Comparison of ENCODE assay signal across 16 mouse cellular contexts in genomic region chr6:141161626-141162233, GRCm38 (mm10).
DNase-seq lines count a peak whose midpoint lies in the region; ATAC-seq and TF ChIP-seq lines count a peak whose summit lies in the region.
"Had no signal": no experiment of that assay in that cellular context is flagged by ENCODE, and none has a peak within 500 bp of the region (broad histone marks: within the 10 kb centered on the region; RNA-seq: fewer than 3 reads in every experiment).

No protein-coding gene starts in this region.

- no peak for TF ChIP-seq POLR2A in limb, embryonic 14.5 days (IDR thresholded peaks at IDR 0.05; ENCODE audit: borderline replicate concordance, extremely low read depth, insufficient read depth, insufficient read length)

- H3K9me3 ChIP-seq in kidney, embryonic 15.5 days (replicated peaks) = no peaks in the 10 kb centered on the region
- no peaks in the 10 kb centered on the region for H3K9me3 ChIP-seq in intestine, embryonic 15.5 days
- no peaks in the 10 kb centered on the region for H3K9me3 ChIP-seq in limb, embryonic 14.5 days (ENCODE audit: control insufficient read depth, low read length)
- H3K9me3 ChIP-seq in midbrain, embryonic 16.5 days (replicated peaks; ENCODE audit: control insufficient read depth, low read length, poor library complexity, severe bottlenecking) = no peaks in the 10 kb centered on the region
- H3K9me3 ChIP-seq: midbrain, embryonic 10.5 days; neural tube, embryonic 15.5 days had no signal

- no peaks in the 10 kb centered on the region for H3K36me3 ChIP-seq in kidney, embryonic 15.5 days
- H3K36me3 ChIP-seq in intestine, embryonic 15.5 days = no peaks in the 10 kb centered on the region
- H3K36me3 ChIP-seq in limb, embryonic 14.5 days (ENCODE audit: control insufficient read depth, insufficient read depth, low read length) = no peaks in the 10 kb centered on the region
- no peaks in the 10 kb centered on the region for H3K36me3 ChIP-seq in midbrain, embryonic 16.5 days (ENCODE audit: control insufficient read depth, insufficient read depth, low read length)
- H3K36me3 ChIP-seq: midbrain, embryonic 10.5 days; neural tube, embryonic 15.5 days had no signal

- H3K4me3 ChIP-seq in kidney, embryonic 15.5 days (replicated peaks) = no peak overlapping the region
- no peak overlapping the region for H3K4me3 ChIP-seq in intestine, embryonic 15.5 days (replicated peaks)
- H3K4me3 ChIP-seq in limb, embryonic 14.5 days (replicated peaks; ENCODE audit: low read length) = no peak overlapping the region
- H3K4me3 ChIP-seq in midbrain, embryonic 16.5 days (ENCODE audit: low read depth, low read length) = no peak overlapping the region
- H3K4me3 ChIP-seq: midbrain, embryonic 10.5 days; neural tube, embryonic 15.5 days had no signal

- peak; percentile 86 for DNase-seq in heart, adult 11 months
- DNase-seq in heart, postnatal 36 days = no peak
- no peak for DNase-seq in kidney, adult 18-20 months
- no peak for DNase-seq in limb, embryonic 14.5 days (ENCODE audit: low spot score)
- no peak for DNase-seq in thymus, postnatal 0 days (ENCODE audit: low spot score)
- DNase-seq: cerebellum, postnatal 10 days; forebrain, postnatal 0 days; lung, postnatal 10 days had no signal

- WGBS in kidney, embryonic 15.5 days = 50% methylated on average over 3 of the region's 3 CpGs
- 38% methylated on average over 3 of the region's 3 CpGs for WGBS in intestine, embryonic 15.5 days
- 36% methylated on average over 3 of the region's 3 CpGs for WGBS in limb, embryonic 14.5 days
- 82% methylated on average over 3 of the region's 3 CpGs for WGBS in midbrain, embryonic 16.5 days

- peaks cover 5% of the 10 kb centered on the region; the same call in 1 of the 2 replicates for H3K4me1 ChIP-seq in kidney, embryonic 15.5 days
- H3K4me1 ChIP-seq in intestine, embryonic 15.5 days (replicated peaks) = no peaks in the 10 kb centered on the region
- no peaks in the 10 kb centered on the region for H3K4me1 ChIP-seq in limb, embryonic 14.5 days (ENCODE audit: control insufficient read depth, insufficient read depth, low read length)
- no peaks in the 10 kb centered on the region for H3K4me1 ChIP-seq in midbrain, embryonic 16.5 days (ENCODE audit: control insufficient read depth, insufficient read depth, low read length)
- H3K4me1 ChIP-seq: midbrain, embryonic 10.5 days; neural tube, embryonic 15.5 days had no signal

- intact Hi-C loops in heart, postnatal 36 days (cut with DNase I) = no loop called here

- H3K27ac ChIP-seq in kidney, embryonic 15.5 days = peak overlapping the region; percentile 70
- peak overlapping the region; percentile 51; the same call in 1 of the 2 replicates for H3K27ac ChIP-seq in intestine, embryonic 15.5 days
- H3K27ac ChIP-seq in limb, embryonic 14.5 days (replicated peaks; ENCODE audit: low read depth, low read length) = no peak overlapping the region
- no peak overlapping the region for H3K27ac ChIP-seq in midbrain, embryonic 16.5 days (ENCODE audit: low read length)
- H3K27ac ChIP-seq: hindbrain, postnatal 0 days; midbrain, embryonic 10.5 days; neural tube, embryonic 15.5 days had no signal

- no peak overlapping the region for H3K9ac ChIP-seq in kidney, embryonic 15.5 days
- no peak overlapping the region for H3K9ac ChIP-seq in intestine, embryonic 15.5 days
- no peak overlapping the region for H3K9ac ChIP-seq in limb, embryonic 14.5 days (ENCODE audit: low read depth, low read length, severe bottlenecking)
- no peak overlapping the region for H3K9ac ChIP-seq in midbrain, embryonic 16.5 days (ENCODE audit: low read depth, low read length)
- H3K9ac ChIP-seq: forebrain, postnatal 0 days; neural tube, embryonic 15.5 days had no signal

- no peaks in the 10 kb centered on the region for H3K27me3 ChIP-seq in kidney, embryonic 15.5 days
- no peaks in the 10 kb centered on the region for H3K27me3 ChIP-seq in intestine, embryonic 15.5 days (replicated peaks)
- no peaks in the 10 kb centered on the region for H3K27me3 ChIP-seq in limb, embryonic 14.5 days (ENCODE audit: control insufficient read depth, insufficient read depth, low read length)
- H3K27me3 ChIP-seq in midbrain, embryonic 16.5 days (ENCODE audit: control insufficient read depth, insufficient read depth, low read depth, low read length) = no peaks in the 10 kb centered on the region
- H3K27me3 ChIP-seq: neural tube, embryonic 15.5 days; Patski had no signal

- ATAC-seq in kidney, embryonic 15.5 days (replicated peaks; ENCODE audit: low FRiP score) = peak; percentile 64; the same call in 1 of the 2 replicates
- peak; percentile 88 for ATAC-seq in intestine, embryonic 15.5 days
- peak; percentile 62 for ATAC-seq in limb, embryonic 14.5 days (ENCODE audit: low FRiP score, low read depth)
- ATAC-seq in midbrain, embryonic 16.5 days = no peak
- ATAC-seq: forebrain, postnatal 0 days; hindbrain, postnatal 0 days; Patski had no signal

- no peak overlapping the region for H3K4me2 ChIP-seq in kidney, embryonic 15.5 days
- H3K4me2 ChIP-seq in intestine, embryonic 15.5 days (replicated peaks) = no peak overlapping the region
- H3K4me2 ChIP-seq in limb, embryonic 14.5 days (replicated peaks; ENCODE audit: low read depth, low read length, severe bottlenecking) = no peak overlapping the region
- H3K4me2 ChIP-seq in midbrain, embryonic 16.5 days (ENCODE audit: low read length) = no peak overlapping the region
- H3K4me2 ChIP-seq: liver, embryonic 11.5 days; neural tube, embryonic 15.5 days had no signal

Comparison
In these comparisons a context has a peak if more than half of its experiments do, and no peak if none do; other contexts are left out.
1. H3K27ac ChIP-seq: peak in kidney, embryonic 15.5 days (single experiment) and intestine, embryonic 15.5 days (single experiment); none in limb, embryonic 14.5 days (single experiment) and midbrain, embryonic 16.5 days (single experiment).